Mouse (Mus musculus): ENCODE measurements around the gene Stx3.
A peak's percentile ranks its signal among the peaks of the same experiment; 100 is the strongest.

The Stx3 gene

DNA sequence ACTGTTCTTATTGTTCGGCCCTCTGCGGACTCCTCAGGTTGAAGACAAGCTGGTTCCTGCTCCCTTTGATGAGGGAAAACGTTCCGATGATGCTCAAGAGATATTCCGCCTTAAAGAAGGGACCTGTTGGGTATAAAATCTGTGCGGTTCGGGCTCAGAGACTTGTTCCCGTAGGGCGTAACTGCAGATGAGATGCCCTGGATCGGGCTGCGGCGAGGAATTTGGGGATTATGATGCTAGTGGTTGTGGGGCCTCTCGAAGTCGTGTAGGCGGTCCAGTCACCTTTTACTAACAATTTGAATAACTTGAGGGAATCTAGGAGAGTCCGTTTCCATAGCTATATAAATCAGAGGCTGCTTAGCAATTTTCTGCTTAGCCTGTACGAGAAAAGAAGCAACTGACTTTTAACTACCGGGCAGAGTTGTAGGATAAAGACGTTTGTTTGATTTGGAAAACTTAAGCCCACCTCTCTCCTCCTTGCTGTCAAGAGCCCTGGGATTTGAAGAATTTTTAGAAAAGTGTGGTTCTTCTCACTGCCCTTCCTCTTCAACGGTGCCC, at the start of gene Stx3:
Gene Stx3 (minus strand): TSS at position 261 of the 558 bp plus-strand sequence.
- DNase-seq (ENCODE audit: low spot score), result no peak

- DNase-seq (ENCODE audit: low spot score), result no peak
Measured at GRCm38 (mm10) chr19:11867837-11868236, 48.6 kb upstream of the Stx3 start.

DNA sequence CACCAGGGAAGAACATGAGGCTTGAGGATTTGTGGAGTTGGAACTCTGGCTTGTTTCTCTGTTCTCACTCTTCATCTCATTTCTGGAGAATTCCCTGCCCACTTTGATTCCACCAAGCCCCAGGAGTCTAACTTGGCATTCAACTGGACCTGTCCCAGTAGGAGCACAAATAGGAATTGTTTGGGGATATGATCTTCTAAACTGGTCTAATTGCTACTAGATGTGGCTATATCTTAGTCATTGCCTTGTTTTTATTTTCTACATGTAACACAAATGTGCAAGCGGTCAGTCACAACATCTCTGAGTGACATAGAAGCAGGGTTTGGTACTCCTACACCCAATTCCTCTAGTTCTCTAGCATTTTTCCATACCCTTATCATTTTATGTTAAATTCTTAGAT, 41.8 kb upstream of the Stx3 start, which contains the start of gene Olfr1418:
Gene Olfr1418 (minus strand): TSS at position 101 of the 400 bp plus-strand sequence.
- DNase-seq (ENCODE audit: low spot score), result no peak

- DNase-seq (ENCODE audit: low spot score), result no peak
Measured at GRCm38 (mm10) chr19:11856506-11856905, 37.3 kb upstream of the Stx3 start.

DNA sequence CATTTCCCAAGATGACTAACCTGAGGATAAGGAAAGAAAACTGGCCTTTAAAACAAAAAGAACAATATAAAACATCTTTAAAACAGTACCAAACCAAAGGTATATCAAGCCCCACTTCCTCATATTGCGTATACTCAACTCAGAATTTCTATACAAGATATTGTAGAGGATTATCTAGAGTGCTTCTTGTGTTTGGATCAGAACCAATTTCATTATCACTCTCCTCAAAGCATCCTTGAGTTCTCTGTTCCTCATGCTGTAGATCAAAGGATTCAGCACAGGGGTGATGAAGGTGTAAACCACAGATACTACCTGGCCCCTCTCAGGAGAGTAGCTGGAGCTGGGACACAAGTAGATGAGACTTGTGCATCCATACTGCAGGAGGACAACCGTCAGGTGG, 35.6 kb upstream of the Stx3 start:
- DNase-seq (ENCODE audit: low spot score), result no peak

- no peak for DNase-seq (ENCODE audit: low spot score)
Measured at GRCm38 (mm10) chr19:11852652-11853051, 33.4 kb upstream of the Stx3 start.

- DNase-seq (ENCODE audit: low spot score), result no peak
Measured at GRCm38 (mm10) chr19:11846333-11846732, 27.1 kb upstream of the Stx3 start.

GRCm38 (mm10) chr19:11839119-11839518, 19.9 kb upstream of the Stx3 start, which contains the start of gene Olfr1417:
Olfr1417 (minus strand) TSS chr19:11839219.
- no peak for DNase-seq (ENCODE audit: low spot score)

GRCm38 (mm10) chr19:11823346-11824065, 4.3 kb upstream of the Stx3 start:
- no peak for DNase-seq (ENCODE audit: low spot score)

GRCm38 (mm10) chr19:11820211-11820610, 1.0 kb upstream of the Stx3 start:
- DNase-seq (ENCODE audit: low spot score), result no peak

DNA sequence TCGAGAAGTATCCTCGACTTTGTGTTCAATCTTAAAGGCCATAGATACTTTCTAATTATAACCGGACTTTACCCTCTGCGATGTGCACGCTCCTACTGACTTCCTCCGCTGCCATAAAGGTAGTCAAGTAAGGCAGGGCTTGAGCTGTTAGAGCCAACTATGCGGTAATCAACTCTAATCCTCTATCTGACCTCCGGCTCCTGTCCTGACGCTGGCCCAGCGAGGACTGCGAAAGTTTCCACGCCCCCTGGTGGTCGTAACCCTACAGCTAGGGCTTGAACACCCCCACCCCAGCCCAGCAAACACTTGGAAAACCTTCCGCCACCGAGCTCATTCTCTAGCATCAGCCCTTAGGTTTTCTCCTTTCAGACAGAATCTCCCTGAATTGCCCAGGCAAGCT, 597 bp upstream of the Stx3 start:
- peak; percentile 42 for DNase-seq (ENCODE audit: low spot score)

- peak; percentile 37 for DNase-seq (ENCODE audit: low spot score)
Measured at GRCm38 (mm10) chr19:11818199-11819142, 732 bp downstream of the Stx3 start.

DNA sequence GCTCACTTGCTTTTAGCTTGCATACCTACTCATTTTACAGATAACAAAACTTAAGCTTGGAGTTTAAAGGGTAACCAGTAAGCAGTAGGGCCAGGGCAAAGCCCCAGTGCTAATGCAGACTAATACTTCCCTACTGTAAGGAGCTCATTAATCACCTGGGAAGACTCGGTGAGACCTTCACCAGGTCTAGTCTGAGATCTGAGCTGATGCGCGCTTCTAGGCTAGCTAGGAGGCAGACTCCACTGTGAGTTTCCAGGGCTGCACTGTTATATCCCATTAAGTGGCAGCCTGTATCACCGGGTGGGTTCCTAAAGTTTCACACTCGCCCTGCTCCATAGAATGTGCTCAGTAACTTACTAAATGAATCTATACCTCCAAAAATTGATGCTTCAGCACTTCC, 1.6 kb downstream of the Stx3 start:
- no peak for DNase-seq (ENCODE audit: low spot score)

DNA sequence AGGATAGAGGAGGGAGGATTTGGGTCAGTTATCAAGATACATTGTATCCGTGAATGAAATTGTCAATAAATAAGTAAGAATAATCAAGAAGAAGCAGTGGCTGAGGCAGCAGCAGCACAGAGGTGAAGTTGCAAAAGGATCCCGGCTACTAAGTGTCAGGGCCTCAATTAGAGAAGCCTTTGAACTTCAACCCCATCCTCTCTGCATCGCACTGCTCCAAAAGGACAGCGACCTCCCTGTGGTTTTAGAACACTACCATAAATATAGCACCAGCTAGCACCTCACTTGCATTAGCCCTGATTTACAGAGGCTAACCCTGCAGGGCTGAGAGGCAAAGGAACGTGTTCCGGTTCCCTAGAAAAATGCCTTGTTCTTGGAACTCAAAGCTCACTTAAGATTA, 2.5 kb downstream of the Stx3 start:
- DNase-seq (ENCODE audit: low spot score), result no peak

DNA sequence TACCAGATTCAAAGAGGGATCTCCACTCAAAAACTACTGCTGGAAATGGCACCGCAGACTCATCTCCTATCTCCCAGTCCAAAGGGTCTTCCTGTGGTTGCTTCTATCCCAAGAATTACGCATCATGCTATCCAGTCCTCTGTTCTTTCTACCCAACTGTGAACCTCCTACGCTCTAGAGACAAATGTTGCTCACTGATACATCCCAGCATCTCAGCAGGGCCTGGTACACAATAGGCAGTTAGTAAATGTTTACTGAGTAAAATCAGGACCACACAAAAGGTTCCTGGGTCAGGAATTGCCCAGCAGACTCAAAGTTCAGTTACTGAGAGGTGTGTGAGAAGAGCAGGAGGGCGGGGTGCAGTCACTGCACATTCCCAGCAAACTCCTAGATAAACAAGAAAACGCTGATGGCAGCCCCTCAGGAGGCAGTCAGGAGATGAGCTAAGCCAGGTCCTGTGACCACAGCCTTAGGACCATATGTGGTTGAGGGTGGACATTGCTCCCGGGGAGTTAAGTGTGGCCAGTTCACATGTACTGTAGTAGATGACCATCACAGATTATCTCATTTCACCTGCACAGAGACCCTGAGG, 4.4 kb downstream of the Stx3 start:
- no peak for DNase-seq (ENCODE audit: low spot score)

DNA sequence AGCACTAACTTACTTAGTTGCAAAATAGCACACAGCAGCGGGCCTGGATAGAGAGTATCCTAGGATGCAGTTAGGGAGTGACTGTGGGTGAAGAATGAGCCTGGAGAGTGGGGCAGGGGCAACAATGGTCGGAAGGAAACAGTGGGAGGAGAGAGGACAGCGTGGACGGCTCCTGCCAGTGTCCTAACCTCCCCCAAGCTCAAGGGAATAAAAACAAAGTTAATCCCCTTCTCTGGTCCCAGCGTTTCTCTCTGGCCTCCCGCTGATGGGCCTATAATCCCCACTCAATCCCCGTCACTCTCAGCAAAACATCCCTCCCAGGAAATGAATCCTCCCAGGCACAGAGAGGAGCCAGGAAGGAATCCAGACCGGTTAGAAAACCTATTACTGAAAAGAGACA, 5.6 kb downstream of the Stx3 start:
- no peak for DNase-seq (ENCODE audit: low spot score)

DNA sequence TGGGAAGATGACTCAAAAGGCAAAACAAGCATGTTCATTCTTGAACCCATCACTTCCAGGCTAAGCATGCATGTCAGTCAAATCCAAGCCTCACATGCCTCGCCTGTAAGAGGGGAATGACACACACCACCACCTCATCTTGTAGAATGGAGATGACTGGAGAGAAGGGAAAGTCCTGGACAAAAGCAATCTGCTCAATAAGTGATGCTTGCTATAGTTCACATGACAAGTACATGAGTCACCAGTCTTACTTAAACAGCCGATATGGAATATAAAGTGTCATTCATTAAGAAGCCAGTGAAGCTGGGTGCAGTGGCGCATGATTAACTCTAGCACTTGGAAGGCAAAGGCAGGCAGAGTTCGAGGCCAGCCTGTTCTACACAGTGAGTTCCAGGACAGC, 6.1 kb downstream of the Stx3 start:
- no peak for DNase-seq (ENCODE audit: low spot score)

GRCm38 (mm10) chr19:11811688-11812365, 7.4 kb downstream of the Stx3 start:
- DNase-seq (ENCODE audit: low spot score), result no peak

- no peak for DNase-seq (ENCODE audit: low spot score)
Measured at GRCm38 (mm10) chr19:11810856-11811255, 8.3 kb downstream of the Stx3 start.

DNA sequence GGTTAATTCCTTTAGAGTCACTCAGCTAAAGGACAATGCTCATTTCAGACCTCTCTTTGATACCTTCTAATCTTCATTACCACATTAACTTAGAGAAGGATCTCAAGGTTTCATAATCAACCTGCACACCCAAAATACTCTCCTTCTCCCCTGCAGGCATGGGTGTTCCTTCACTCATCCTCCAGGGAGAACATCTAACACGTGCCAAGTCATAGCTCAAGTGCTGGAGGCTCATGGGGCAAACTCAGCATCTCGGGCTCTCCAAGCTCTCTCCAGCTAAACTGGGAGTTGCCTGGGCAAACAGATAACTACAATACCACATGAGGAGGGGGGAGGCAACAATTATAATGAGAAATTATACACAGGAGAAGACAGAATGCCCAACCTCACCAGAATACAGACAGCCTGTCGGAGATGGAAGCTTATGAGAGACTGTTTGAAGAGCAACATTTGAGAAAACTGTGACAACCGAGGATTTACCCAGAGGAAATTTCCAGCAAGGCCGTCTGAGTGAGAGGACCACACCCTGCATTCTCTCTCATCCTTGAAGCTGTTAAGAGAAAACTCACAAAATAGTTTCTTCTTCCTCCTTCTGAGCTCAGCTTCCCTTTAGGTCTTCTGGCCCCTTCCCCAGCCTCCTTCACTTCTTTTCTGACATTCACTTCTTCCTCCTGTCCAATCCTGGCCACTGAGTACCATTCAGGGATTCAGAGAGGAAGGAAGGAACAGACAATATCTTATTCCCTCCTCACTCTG, 9.0 kb downstream of the Stx3 start:
- no peak for DNase-seq (ENCODE audit: low spot score)

GRCm38 (mm10) chr19:11808452-11808851, 10.8 kb downstream of the Stx3 start:
- no peak for DNase-seq (ENCODE audit: low spot score)

Data from T-cell, adult 2 months (primary cell).